Mouse (Mus musculus) gastrocnemius, postnatal 4 days (tissue): ENCODE measurements around the gene Fhl3. TPM values are rescaled to one million over a fixed set of nuclear protein-coding genes. Genes with fewer than 3 reads are reported as not detected.
"Not testable (repeated sequence)": the region's sequence is repeated elsewhere in the genome, so short reads cannot be mapped to it uniquely, and the experiment has no call there.

Experiments
- DNase-seq, 2 experiments: peaks; one replicate each; pipeline ENCODE4 v3.0.0; 2021 to 2022; ENCODE audit warnings: low spot score in 2 of 2, mixed read lengths in 2 of 2
- total RNA-seq, 2 experiments: library from RNA; stranded (reverse); gene quantifications; 2 replicates each; pipeline ENCODE4 v1.2.3; 2021

The Fhl3 gene
- total RNA-seq, 2 experiments from 2014 or later, result 73.0 to 81.8 TPM

GRCm38 (mm10) chr4:124682270-124682669 lies 18.2 kb upstream of the Fhl3 start:
- DNase-seq, result no peak

GRCm38 (mm10) chr4:124683474-124683873 lies 17.0 kb upstream of the Fhl3 start:
- no peak for DNase-seq

- DNase-seq, result no peak
These were observed 15.5 kb upstream of the Fhl3 start for GRCm38 (mm10) chr4:124685004-124685403.

GRCm38 (mm10) chr4:124685453-124685852 lies 15.0 kb upstream of the Fhl3 start:
- DNase-seq, result no peak

GRCm38 (mm10) chr4:124685897-124686402 lies 14.6 kb upstream of the Fhl3 start:
- DNase-seq, result no peak

- DNase-seq, result no peak
These were observed 9.0 kb upstream of the Fhl3 start for GRCm38 (mm10) chr4:124691455-124691854.

GRCm38 (mm10) chr4:124692416-124692861 lies 8.1 kb upstream of the Fhl3 start:
- no peak for DNase-seq

GRCm38 (mm10) chr4:124693135-124693894 lies 7.2 kb upstream of the Fhl3 start, which contains the start of gene Utp11:
Gene Utp11, minus strand, starts transcription at chr4:124693600.
- peak; percentile 68 to 87 for DNase-seq

- DNase-seq, result no peak
These were observed 5.9 kb upstream of the Fhl3 start for GRCm38 (mm10) chr4:124694572-124694971.

GRCm38 (mm10) chr4:124695786-124696516 lies 4.5 kb upstream of the Fhl3 start:
- DNase-seq, result no peak

- DNase-seq, result no peak
These were observed 710 bp upstream of the Fhl3 start for GRCm38 (mm10) chr4:124699791-124700190.

- DNase-seq, result peak in 1 of 2 experiments; percentile 67
These were observed 748 bp downstream of the Fhl3 start for GRCm38 (mm10) chr4:124701052-124701845.

GRCm38 (mm10) chr4:124701916-124702315 lies 1.4 kb downstream of the Fhl3 start:
- DNase-seq, result peak in 1 of 2 experiments; percentile 26

- peak in 1 of 2 experiments; percentile 29 for DNase-seq
These were observed 2.9 kb downstream of the Fhl3 start for GRCm38 (mm10) chr4:124703406-124703805.

GRCm38 (mm10) chr4:124703881-124704796 lies 3.6 kb downstream of the Fhl3 start:
- DNase-seq, result peak in 1 of 2 experiments; percentile 27

- peak in 1 of 2 experiments; percentile 61 for DNase-seq
These were observed 4.4 kb downstream of the Fhl3 start for GRCm38 (mm10) chr4:124704797-124705474.

- no peak for DNase-seq
These were observed 5.3 kb downstream of the Fhl3 start for GRCm38 (mm10) chr4:124705661-124706269.

- not testable (repeated sequence) for DNase-seq
These were observed 7.1 kb downstream of the Fhl3 start for GRCm38 (mm10) chr4:124707381-124708199.
